Mouse (Mus musculus) left cerebral cortex, adult 8-10 months (tissue): Measurements from ENCODE around the gene Il3. TPM values are rescaled to one million over a fixed set of nuclear protein-coding genes. Genes with fewer than 3 reads are reported as not detected.
A peak's percentile ranks its signal among the peaks of the same experiment; 100 is the strongest.

Experiments
- DNase-seq, 2 experiments: peaks; one replicate each; pipeline ENCODE4 v3.0.0; 2022; ENCODE audit warnings: low spot score in 2 of 2
- total RNA-seq, 4 experiments: library from RNA; stranded (reverse); gene quantifications; 2 replicates each; pipeline ENCODE4 v1.2.4; 2022

Il3 gene
- total RNA-seq, 4 experiments from 2014 or later = not detected

- DNase-seq = no peak
These were observed 47.9 kb downstream of the Il3 start for GRCm38 (mm10) chr11:54219191-54219590.

- DNase-seq = peak in 1 of 2 experiments; percentile 12
These were observed 49.7 kb downstream of the Il3 start for GRCm38 (mm10) chr11:54217384-54217783.

- no peak for DNase-seq
These were observed 51.0 kb downstream of the Il3 start for GRCm38 (mm10) chr11:54216091-54216490.

Other genes starting within 250 kb of the Il3 start
- gene Slc22a4, start 239.2 kb downstream of the Il3 start, total RNA-seq = 1 to 10 TPM; 5.4 to 8.6 (median 6.9) TPM
- gene Pdlim4, start 198.3 kb downstream of the Il3 start, total RNA-seq = 10 to 100 TPM; 13.9 to 20.5 (median 15.7) TPM
- 10 to 100 TPM; 18.1 to 22.4 (median 20.0) TPM for gene P4ha2, start 167.2 kb downstream of the Il3 start, total RNA-seq
- not detected for gene Csf2, start 17.6 kb downstream of the Il3 start, total RNA-seq
- 100 to 1,000 TPM; 190 to 233 (median 201) TPM for gene Acsl6, start 36.5 kb upstream of the Il3 start, total RNA-seq
- not detected for gene Meikin, start 103.4 kb upstream of the Il3 start, total RNA-seq
- 10 to 100 TPM; 37.6 to 42.0 (median 39.5) TPM for gene Fnip1, start 170.9 kb upstream of the Il3 start, total RNA-seq